Mouse (Mus musculus): Measurements from ENCODE around the gene Nfib. TPM values are rescaled to one million over a fixed set of nuclear protein-coding genes. Genes with fewer than 3 reads are reported as not detected.

Gene Nfib
- polyA plus RNA-seq, 1 experiment from 2014 or later = 86.8 TPM

GRCm38 (mm10) chr4:82706012-82706411 lies 462 bp upstream of the Nfib start:
- Histone ChIP-seq H3K27ac (peak overlapping the region; percentile 17), H3K27me3 (no peaks in the 10 kb centered on the region), H3K4me2 (replicated peaks) (0 out of 2 replicates have a peak overlapping the region, but pooled peaks have one; percentile 34), H3K4me3 (no peak overlapping the region), H3K9ac (no peak overlapping the region), H3K4me1 (peaks cover 54% of the 10 kb centered on the region), H3K9me3 (no peaks in the 10 kb centered on the region), H3K36me3 (no peaks in the 10 kb centered on the region)
- ATAC-seq (ENCODE audit: insufficient number of reproducible peaks, insufficient read depth, low FRiP score, low TSS enrichment) = no peak
- WGBS = 27% methylated on average over 2 of the region's 2 CpGs

- Histone ChIP-seq H3K9me3 (no peaks in the 10 kb centered on the region), H3K27me3 (no peaks in the 10 kb centered on the region), H3K36me3 (no peaks in the 10 kb centered on the region), H3K4me3 (peak overlapping the region; percentile 11), H3K9ac (no peak overlapping the region; the same call in 1 of the 2 replicates), H3K4me2 (replicated peaks) (peak overlapping the region; percentile 34), H3K4me1 (peaks cover 59% of the 10 kb centered on the region), H3K27ac (peak overlapping the region; percentile 26; the same call in 1 of the 2 replicates)
- ATAC-seq (ENCODE audit: insufficient number of reproducible peaks, insufficient read depth, low FRiP score, low TSS enrichment) = no peak
- WGBS = 72% methylated on average over 19 of the region's 19 CpGs
These were observed 1.3 kb downstream of the Nfib start for GRCm38 (mm10) chr4:82704079-82704830.

GRCm38 (mm10) chr4:82702808-82703207 lies 2.7 kb downstream of the Nfib start:
- ATAC-seq (ENCODE audit: insufficient number of reproducible peaks, insufficient read depth, low FRiP score, low TSS enrichment) = no peak
- no peaks in the 10 kb centered on the region for H3K36me3 ChIP-seq
- no peak overlapping the region for H3K9ac ChIP-seq
- H3K4me2 ChIP-seq (replicated peaks) = 0 out of 2 replicates have a peak overlapping the region, but pooled peaks have one; percentile 1
- no peak overlapping the region for H3K4me3 ChIP-seq
- 28% methylated on average over 6 of the region's 6 CpGs for WGBS
- H3K4me1 ChIP-seq = peaks cover 55% of the 10 kb centered on the region
- no peaks in the 10 kb centered on the region for H3K27me3 ChIP-seq
- H3K27ac ChIP-seq = peak overlapping the region; percentile 47; the same call in 1 of the 2 replicates
- H3K9me3 ChIP-seq = no peaks in the 10 kb centered on the region

GRCm38 (mm10) chr4:82699504-82699903 lies 6.0 kb downstream of the Nfib start:
- Histone ChIP-seq H3K9ac (no peak overlapping the region), H3K27me3 (no peaks in the 10 kb centered on the region), H3K27ac (0 out of 2 replicates have a peak overlapping the region, but pooled peaks have one; percentile 6), H3K4me2 (replicated peaks) (no peak overlapping the region), H3K4me1 (peaks cover 29% of the 10 kb centered on the region; the same call in 1 of the 2 replicates), H3K4me3 (no peak overlapping the region), H3K9me3 (no peaks in the 10 kb centered on the region), H3K36me3 (no peaks in the 10 kb centered on the region)
- ATAC-seq (ENCODE audit: insufficient number of reproducible peaks, insufficient read depth, low FRiP score, low TSS enrichment) = no peak
- 68% methylated on average over 11 of the region's 11 CpGs for WGBS

- H3K9ac ChIP-seq = no peak overlapping the region
- no peak overlapping the region for H3K4me3 ChIP-seq
- H3K27me3 ChIP-seq = no peaks in the 10 kb centered on the region
- H3K9me3 ChIP-seq = no peaks in the 10 kb centered on the region
- no peak overlapping the region for H3K27ac ChIP-seq
- no peak for ATAC-seq (ENCODE audit: insufficient number of reproducible peaks, insufficient read depth, low FRiP score, low TSS enrichment)
- no peak overlapping the region for H3K4me2 ChIP-seq (replicated peaks)
- peaks cover 22% of the 10 kb centered on the region; the same call in 1 of the 2 replicates for H3K4me1 ChIP-seq
- WGBS = 87% methylated on average over 12 of the region's 12 CpGs
- H3K36me3 ChIP-seq = no peaks in the 10 kb centered on the region
These were observed 6.9 kb downstream of the Nfib start for GRCm38 (mm10) chr4:82698616-82699015.

- Histone ChIP-seq H3K4me2 (replicated peaks) (no peak overlapping the region), H3K27ac (no peak overlapping the region), H3K4me1 (peaks cover 35% of the 10 kb centered on the region), H3K4me3 (no peak overlapping the region), H3K36me3 (no peaks in the 10 kb centered on the region), H3K9ac (no peak overlapping the region), H3K9me3 (no peaks in the 10 kb centered on the region), H3K27me3 (no peaks in the 10 kb centered on the region)
- no peak for ATAC-seq (ENCODE audit: insufficient number of reproducible peaks, insufficient read depth, low FRiP score, low TSS enrichment)
- WGBS = 65% methylated on average over 6 of the region's 6 CpGs
These were observed 8.4 kb downstream of the Nfib start for GRCm38 (mm10) chr4:82697151-82697550.

GRCm38 (mm10) chr4:82695760-82696501 lies 9.6 kb downstream of the Nfib start:
- Histone ChIP-seq H3K27me3 (no peaks in the 10 kb centered on the region), H3K27ac (no peak overlapping the region), H3K4me3 (no peak overlapping the region), H3K36me3 (no peaks in the 10 kb centered on the region), H3K4me2 (replicated peaks) (no peak overlapping the region), H3K9me3 (no peaks in the 10 kb centered on the region), H3K9ac (no peak overlapping the region), H3K4me1 (peaks cover 46% of the 10 kb centered on the region)
- ATAC-seq (ENCODE audit: insufficient number of reproducible peaks, insufficient read depth, low FRiP score, low TSS enrichment) = no peak
- WGBS = 77% methylated on average over 5 of the region's 5 CpGs

- Histone ChIP-seq H3K36me3 (no peaks in the 10 kb centered on the region), H3K4me1 (peaks cover 30% of the 10 kb centered on the region), H3K27ac (peak overlapping the region; percentile 86), H3K4me2 (replicated peaks) (peak overlapping the region; percentile 12; the same call in 1 of the 2 replicates), H3K4me3 (no peak overlapping the region), H3K27me3 (no peaks in the 10 kb centered on the region), H3K9ac (no peak overlapping the region), H3K9me3 (no peaks in the 10 kb centered on the region)
- peak; percentile 52; the same call in 1 of the 2 replicates for ATAC-seq (ENCODE audit: insufficient number of reproducible peaks, insufficient read depth, low FRiP score, low TSS enrichment)
- 8% methylated on average over 3 of the region's 3 CpGs for WGBS
These were observed 13.6 kb downstream of the Nfib start for GRCm38 (mm10) chr4:82692009-82692326.

GRCm38 (mm10) chr4:82691126-82692008 lies 14.2 kb downstream of the Nfib start:
- Histone ChIP-seq H3K9me3 (no peaks in the 10 kb centered on the region), H3K27me3 (no peaks in the 10 kb centered on the region), H3K4me3 (no peak overlapping the region), H3K27ac (peak overlapping the region; percentile 86), H3K9ac (no peak overlapping the region), H3K36me3 (no peaks in the 10 kb centered on the region), H3K4me1 (peaks cover 30% of the 10 kb centered on the region), H3K4me2 (replicated peaks) (peak overlapping the region; percentile 12; the same call in 1 of the 2 replicates)
- WGBS = 21% methylated on average over 4 of the region's 4 CpGs
- ATAC-seq (ENCODE audit: insufficient number of reproducible peaks, insufficient read depth, low FRiP score, low TSS enrichment) = peak; percentile 75

- Histone ChIP-seq H3K9me3 (no peaks in the 10 kb centered on the region), H3K4me2 (replicated peaks) (no peak overlapping the region), H3K36me3 (no peaks in the 10 kb centered on the region), H3K4me1 (peaks cover 25% of the 10 kb centered on the region), H3K9ac (no peak overlapping the region), H3K27ac (peak overlapping the region; percentile 55), H3K4me3 (no peak overlapping the region), H3K27me3 (no peaks in the 10 kb centered on the region)
- 31% methylated on average over 7 of the region's 7 CpGs for WGBS
- peak; percentile 28; the same call in 1 of the 2 replicates for ATAC-seq (ENCODE audit: insufficient number of reproducible peaks, insufficient read depth, low FRiP score, low TSS enrichment)
These were observed 15.3 kb downstream of the Nfib start for GRCm38 (mm10) chr4:82690267-82690666.

GRCm38 (mm10) chr4:82686037-82686436 lies 19.5 kb downstream of the Nfib start:
- Histone ChIP-seq H3K27me3 (no peaks in the 10 kb centered on the region), H3K4me3 (no peak overlapping the region), H3K4me1 (no peaks in the 10 kb centered on the region), H3K36me3 (no peaks in the 10 kb centered on the region), H3K9ac (no peak overlapping the region), H3K27ac (no peak overlapping the region), H3K4me2 (replicated peaks) (no peak overlapping the region), H3K9me3 (no peaks in the 10 kb centered on the region)
- WGBS = 88% methylated on average over 6 of the region's 6 CpGs
- no peak for ATAC-seq (ENCODE audit: insufficient number of reproducible peaks, insufficient read depth, low FRiP score, low TSS enrichment)

Measured in embryonic facial prominence, embryonic 12.5 days (tissue).